Mouse (Mus musculus): ENCODE results near the gene Top1. TPM values are rescaled to one million over a fixed set of nuclear protein-coding genes. Genes with fewer than 3 reads are reported as not detected.

Top1 gene
- total RNA-seq, 2 experiments from 2014 or later = 84.6 to 88.4 TPM

DNA sequence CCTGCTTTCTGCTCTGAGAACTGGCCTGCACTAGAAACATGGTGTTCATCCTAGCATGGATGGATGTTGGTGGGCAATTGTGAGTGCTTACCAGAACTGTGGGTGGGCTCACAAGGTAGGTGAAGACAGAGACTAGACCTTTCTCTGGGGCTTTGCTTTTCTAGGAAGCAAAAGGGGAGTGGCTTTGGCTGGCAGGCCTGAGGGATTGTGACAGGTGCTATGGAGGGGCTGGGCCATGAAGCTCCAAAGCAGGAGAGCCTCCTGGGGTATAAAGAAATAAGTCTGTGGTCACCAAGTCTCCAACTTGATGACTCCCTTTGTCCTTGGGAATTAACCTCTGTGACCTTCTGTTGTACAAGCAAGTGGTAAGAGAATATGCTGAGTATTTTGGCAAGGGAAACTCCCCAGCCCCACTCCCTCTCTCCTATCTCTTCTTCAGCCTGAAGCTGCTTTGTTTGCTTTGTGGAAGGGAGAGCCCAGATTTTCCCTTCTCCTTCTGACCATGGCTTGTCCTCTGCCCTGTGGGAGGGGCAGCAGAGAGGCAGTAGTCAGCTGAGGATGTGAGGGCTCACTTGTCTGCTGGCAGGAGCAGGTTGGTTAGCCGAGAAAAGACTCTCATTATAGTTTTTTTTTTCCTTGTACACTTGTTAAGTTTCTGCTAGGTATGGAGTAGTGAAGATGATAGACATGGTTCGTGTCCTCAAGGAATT lies 94.1 kb downstream of the Top1 start:
- DNase-seq (ENCODE audit: low spot score in 2 of 2) = no peak

DNA sequence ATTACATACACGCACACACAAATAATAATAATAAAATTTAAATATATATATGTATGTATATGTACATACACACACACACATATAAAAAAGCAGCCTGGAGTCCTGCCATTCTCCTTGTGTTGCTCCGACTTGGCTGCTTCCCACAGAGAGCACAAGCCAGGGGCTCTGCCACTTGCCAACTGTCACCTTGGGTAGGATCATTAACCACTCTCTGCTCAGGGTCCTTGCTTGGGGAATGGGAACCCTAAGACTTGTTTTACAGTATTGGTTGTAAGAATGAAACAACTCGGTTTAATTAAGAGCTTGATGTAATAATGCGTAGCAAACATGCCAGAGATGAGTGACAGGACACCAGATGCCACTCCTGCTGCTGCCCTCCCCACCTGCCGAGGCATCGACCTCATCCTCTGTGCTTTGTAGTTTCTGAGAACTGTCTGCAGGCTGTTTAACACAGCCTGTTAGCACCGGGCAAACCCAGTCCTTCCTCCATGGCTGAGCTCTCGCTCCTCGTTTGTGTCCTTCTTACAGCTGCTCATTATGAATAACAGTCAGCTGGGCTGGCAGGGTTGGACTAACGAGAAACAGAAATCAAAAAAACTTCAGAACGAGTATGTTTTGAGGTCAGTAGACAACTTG lies 95.0 kb downstream of the Top1 start:
- DNase-seq (ENCODE audit: low spot score in 2 of 2) = peak in 1 of 2 experiments; percentile 37

DNA sequence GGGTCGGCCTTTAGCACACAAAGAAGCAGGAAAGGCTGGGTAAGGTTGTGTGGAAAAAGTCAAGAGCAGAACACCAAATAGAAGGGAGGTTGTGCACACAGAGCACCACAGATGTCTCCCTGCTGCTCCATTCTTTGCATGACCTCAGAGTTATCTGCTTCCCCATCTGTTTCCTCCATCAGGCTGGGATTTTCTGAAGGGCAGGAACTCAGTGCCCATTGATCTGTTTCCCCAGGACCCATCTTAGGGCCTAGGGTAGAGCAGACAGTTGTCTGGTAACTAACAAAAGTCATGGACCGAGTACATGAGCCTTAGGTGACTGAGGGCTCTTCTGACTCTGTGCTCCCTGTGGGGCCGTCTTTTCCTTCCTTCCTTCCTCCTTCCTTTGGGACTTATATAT lies 95.9 kb downstream of the Top1 start:
- no peak for DNase-seq (ENCODE audit: low spot score in 2 of 2)

DNA sequence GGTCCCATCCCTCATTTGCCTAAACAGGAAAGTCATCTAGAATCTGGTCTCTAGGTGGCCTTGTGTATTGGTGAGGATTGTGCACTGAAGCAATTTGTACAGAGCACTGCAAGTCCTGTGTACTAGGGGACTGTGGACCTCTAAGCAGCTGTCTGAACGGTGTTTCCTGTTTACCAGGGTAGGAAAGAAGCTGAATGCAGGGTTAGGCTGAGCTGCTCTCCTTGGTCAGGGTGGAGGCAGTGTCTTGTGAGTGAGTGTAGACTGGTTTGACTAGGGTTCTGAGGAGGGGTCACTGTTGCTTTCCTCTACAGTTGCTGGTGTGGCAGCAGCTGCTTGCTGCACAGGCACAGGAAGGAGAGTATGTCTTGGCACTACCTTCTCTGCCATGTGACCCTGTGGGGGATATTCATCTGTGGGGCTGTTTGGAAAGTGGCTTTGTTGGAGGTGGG lies 96.5 kb downstream of the Top1 start:
- DNase-seq (ENCODE audit: low spot score in 2 of 2) = no peak

DNA sequence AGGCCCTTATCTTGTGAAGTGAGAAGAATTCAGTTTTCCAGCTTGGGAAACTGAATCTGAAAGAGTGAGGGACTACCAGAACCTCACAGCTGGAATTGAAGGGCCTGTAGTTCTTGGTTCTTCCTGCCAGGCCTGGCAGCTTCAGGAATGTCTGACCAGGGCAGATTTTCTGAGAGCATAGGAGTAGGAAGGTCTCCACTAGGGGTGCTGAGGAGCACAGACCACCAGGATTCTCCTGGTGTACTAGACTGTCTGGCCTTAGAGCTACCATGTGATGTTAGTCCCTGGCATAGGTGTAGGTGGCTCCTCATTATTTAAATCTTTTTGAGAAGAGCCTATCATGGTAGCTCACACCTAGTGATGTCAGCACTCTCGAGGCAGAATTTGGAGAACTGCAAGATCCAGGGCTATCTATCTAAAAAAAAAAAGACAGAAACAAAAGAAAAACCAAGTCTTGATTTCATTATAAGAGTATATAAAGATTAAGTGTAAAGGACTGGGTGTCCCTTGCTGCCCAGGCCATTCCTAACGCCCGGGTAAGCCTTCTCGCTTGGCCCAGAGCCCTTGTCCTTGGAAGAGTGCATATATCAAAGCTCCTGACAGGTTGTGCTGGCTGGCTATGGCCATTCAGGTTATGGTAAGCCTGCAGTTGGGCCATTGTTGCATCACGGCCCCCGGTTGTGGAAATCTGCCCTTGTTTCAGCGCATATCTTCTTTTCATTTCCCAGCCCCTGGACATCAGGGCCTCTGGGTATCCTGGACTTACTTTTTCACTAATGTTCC lies 98.5 kb downstream of the Top1 start:
- peak; percentile 66 to 75 for DNase-seq (ENCODE audit: low spot score in 2 of 2)

DNA sequence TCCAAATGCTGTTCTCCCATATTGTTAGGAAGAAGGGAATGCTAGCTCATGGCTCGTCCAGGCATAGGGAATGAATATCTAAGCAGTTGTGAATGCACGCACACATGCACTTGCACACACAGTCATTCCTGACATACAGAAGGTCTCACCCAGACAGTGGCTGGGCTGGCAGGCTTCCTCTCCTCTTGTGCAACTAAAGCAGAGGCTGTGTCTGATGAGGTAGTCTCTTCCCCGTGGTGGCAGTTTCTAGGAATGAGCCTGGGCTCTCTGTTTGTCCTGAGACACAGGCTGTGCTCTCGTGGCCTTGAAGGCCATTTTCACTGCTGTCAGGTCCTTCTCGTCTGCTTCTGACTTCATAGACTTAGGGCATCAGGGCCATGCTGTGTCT lies 99.1 kb downstream of the Top1 start:
- no peak for DNase-seq (ENCODE audit: low spot score in 2 of 2)

DNA sequence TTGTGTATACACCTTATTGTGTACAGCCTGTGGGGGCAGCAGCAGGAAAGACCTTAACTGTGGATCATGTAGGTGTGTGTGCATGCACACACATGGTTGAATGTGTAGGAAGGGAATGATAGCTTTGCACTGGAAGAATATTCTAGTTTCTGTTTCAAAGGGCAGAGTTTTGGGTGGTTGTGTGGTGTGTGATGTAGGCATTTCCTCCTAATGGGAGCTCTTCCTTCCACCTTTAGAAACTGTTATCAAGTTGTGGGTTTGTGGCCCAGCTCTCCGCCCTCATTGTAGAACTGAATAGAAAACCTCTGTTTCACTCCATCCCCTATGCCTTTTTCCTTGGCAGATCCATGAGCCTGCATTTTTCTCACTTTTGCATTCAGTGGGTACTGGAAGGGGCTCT lies 99.8 kb downstream of the Top1 start:
- no peak for DNase-seq (ENCODE audit: low spot score in 2 of 2)

DNA sequence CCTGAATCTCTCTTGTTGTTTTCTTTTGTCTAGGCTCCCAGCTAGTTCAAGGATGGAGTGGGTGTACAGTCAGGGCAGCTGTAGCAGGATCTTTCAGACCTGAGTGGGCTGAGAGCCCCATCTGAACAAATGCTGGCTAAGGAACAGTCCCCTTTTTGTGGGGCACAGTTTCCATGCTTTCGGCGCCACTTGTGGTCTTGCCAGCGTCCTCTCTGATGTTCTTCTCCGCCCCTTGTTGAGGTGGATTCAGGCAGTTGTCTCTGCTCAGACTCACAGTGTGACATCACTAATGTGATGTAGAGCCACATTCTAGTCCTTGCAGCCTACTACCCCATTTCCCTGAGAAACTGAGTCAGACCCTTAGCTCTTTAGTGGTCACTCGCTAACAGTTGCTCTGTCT lies 100.9 kb downstream of the Top1 start:
- no peak for DNase-seq (ENCODE audit: low spot score in 2 of 2)

DNA sequence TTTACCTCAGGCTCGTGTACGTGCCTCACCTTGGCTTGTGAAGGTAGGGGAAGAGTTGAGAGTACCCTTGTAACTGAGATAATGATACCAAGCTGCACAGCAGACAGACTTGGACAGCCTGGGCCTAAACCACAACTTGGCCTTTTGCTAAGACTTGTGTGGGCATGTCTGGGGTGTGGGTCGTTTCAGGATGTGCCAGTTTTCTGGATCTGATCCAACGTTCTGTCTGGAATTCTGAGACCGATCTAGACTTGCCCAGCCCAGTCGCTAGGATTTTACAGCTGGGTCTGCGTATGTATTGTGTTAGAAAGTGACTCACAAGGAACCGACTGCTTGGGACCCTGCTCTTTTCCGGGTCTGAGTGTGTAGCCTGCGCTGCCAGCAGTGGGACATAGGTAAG lies 101.4 kb downstream of the Top1 start:
- DNase-seq (ENCODE audit: low spot score in 2 of 2) = no peak

DNA sequence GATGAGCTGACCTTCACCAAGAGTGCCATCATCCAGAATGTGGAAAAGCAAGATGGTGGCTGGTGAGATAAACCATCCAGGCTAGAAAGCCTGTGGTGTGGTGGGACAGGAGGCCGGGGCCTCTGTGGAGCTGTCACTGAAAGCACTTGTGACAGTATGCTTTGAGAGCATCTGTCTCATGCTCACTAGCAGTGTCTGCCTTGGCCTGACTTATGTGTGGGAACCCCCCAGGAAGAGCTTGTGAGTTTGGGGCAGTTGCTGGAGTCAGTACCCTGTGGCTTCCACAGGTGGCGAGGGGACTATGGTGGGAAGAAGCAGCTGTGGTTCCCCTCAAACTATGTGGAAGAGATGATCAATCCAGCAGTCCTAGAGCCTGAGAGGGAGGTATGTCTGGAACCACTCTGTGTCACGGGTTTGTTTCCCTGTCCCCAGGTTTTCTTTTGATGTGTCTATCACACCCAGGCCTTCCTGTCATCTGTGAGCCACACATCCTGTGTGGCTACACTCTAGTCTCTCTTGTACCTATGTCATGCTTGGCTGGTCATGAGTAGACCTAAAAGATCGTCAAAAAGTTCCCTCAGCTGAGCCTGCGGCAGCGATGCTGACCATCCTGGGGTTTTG lies 111.0 kb downstream of the Top1 start:
- no peak for DNase-seq (ENCODE audit: low spot score in 2 of 2)

DNA sequence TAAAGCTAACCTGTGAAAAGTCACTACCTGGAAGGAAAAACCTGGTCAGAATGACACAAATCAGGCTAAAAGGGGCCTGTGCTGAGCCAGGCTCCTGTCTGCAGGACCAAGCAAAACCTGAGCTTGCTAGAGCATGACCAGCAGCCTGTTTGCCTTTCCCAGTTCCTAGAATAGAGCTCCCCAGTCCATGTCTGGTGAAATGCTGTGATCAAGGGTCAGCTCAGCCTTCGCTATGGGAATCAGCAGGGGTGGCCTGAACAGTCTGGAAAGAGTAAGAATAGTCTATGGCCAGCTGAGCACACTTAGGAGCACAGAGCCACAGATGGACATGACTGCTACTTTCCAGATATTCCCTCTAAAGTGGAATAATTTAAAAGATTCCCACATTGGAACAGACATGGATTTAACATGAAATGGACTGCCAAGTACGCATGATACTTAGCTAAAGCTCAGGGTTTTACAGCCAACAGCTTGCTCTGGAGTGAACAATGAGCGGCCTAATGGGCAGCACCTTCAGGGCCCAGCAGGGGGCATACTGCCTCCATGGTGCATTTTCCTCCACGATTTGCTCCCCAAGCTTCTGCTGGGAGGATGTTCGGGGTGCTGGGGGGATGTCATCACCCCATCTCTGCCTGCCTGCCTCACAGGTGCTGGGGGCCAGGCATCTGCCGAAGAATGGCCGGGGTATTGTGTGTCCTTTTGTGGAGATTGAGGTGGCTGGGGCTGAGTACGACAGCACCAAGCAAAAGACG lies 114.9 kb downstream of the Top1 start:
- peak; percentile 73 for DNase-seq (ENCODE audit: low spot score in 2 of 2)

DNA sequence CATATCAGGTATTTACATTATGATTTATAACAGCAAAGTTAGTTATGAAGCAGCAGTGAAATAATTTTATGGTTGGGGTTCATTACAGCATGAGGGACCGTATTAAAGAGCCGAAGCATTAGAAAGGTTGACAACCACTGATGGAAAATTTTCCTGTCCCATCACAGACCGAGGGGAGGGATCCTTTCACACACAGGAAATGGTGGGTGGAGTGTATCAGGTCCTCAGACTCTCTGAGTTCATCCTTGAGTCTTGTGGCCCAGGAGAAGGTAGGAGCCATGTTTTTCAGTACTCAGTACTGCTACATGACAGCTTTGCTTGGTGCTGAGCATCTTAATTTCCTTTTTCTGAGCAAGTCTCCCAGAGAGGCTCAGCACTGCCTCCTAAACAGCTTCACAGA lies 118.1 kb downstream of the Top1 start:
- no peak for DNase-seq (ENCODE audit: low spot score in 2 of 2)

DNA sequence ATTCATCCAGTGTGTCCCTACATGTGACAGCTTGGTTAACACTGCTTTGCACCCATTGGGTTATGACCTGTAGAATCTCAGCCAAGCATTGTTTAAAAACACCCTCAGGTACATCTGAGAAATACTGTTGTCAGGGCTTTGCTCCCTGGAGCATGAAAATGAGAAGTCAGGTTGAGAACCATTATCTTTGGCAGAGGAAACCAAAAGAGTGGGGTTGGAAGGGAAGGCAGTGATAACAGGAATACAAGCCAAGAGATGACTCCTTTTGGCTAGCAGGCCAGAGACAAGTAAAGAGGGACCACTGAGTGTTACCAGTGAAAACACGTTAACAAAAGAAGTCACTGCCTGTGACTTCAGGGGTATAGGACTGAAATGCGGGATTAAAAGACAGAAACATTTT lies 118.7 kb downstream of the Top1 start:
- no peak for DNase-seq (ENCODE audit: low spot score in 2 of 2)

DNA sequence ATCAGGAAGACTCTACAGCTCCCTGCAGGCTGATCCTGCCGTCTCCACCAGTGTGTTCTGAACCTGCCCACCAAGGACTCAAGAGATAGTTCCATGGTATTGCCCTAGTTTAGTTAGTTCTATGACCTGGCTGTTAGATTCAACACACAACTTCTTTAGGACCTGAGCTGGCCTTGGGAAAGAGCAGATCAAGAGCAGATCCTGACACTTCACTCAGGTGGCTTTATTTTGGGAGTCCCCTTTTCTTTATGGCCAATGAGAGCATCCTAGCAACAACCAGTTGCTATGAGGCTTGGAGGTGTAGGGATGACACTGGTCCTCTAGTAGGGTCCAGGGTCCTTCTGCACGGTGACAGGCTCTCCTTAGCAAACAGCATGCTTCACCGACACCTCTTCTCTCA lies 119.4 kb downstream of the Top1 start:
- no peak for DNase-seq (ENCODE audit: low spot score in 2 of 2)

DNA sequence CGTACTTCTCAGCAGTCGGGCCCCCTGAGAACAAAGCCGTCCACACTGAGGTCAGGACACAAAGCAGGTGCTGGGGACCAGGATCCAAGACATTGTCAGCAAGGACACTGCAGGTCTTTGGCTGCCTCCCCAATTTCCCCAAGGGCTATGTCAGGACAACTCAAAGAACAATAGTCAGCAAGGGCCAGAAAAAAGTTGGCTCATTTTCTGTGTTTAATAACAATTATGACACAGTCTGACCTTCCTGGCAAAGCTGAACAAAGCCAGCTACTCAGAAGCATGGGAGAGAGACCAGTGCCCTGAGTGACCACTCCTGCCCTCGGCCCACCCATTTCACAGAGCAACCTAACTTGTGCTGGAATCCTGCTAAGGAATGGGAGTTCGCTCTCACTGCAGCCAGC lies 120.7 kb downstream of the Top1 start:
- DNase-seq (ENCODE audit: low spot score in 2 of 2) = no peak

DNA sequence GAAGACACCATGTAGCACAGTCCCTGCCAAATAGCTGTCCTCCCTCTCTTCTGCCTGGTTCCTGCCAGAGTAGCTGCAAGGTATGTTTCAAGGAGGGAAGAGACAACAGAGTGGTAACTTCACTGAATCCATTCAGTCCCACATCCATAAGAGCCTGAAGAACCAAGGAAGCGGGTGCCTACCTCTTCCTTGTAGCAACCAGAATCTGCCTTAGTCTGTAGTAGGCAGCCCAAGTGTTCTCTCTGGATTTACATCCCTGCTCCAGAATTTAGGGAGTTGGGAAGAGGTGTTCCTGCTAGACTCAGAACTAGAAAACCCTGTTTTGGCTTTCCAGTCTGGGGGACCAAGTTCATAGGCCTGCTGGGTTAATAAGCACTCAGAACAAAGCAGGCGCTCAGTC lies 121.5 kb downstream of the Top1 start:
- no peak for DNase-seq (ENCODE audit: low spot score in 2 of 2)

DNA sequence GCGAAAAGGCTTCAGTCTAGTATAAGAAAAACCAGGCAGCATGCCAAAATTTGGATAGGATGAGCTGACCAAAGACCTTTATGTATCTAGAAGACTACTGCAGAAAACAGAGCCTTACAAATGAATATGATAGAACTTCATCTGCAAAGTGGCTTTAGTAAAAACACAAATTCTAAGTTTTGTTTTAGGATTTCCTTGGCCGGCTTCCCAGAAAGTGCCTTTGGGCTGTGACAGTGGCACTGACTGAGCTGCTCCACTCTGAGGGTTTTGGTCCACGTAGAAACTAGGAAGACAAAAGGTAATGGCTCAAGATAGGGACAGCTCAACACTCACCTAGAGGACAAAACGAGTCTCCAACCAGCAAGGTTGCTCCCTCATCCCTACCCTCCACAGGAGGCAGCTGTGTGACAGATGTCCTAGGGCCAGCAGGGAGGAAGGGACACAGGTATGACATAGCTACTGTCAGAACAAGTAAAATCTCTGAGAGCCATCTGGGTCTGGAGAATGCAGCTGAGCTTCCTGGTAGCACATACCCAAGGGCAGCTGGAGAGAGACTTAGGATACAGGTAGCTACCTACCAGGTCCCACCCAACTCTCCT lies 122.5 kb downstream of the Top1 start:
- no peak for DNase-seq (ENCODE audit: low spot score in 2 of 2)

DNA sequence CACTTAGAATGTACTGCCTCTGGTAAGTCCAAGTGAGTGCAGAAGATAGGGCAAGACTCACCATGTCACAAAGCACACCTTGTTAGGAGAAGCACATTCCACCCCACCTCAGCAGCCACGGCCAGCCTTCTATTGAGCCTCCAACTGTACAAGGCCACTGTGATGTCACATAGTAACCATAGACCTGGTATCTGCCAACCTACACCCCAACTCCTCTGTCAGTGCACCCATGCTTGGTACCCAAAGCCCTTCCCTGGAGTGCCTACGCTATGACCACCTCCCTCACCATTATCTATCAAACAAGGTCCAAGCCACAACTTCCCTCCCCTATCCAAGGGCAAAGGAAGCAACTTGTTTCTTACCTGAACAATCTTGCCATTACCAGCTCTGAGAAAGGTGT lies 123.3 kb downstream of the Top1 start:
- no peak for DNase-seq (ENCODE audit: low spot score in 2 of 2)

DNA sequence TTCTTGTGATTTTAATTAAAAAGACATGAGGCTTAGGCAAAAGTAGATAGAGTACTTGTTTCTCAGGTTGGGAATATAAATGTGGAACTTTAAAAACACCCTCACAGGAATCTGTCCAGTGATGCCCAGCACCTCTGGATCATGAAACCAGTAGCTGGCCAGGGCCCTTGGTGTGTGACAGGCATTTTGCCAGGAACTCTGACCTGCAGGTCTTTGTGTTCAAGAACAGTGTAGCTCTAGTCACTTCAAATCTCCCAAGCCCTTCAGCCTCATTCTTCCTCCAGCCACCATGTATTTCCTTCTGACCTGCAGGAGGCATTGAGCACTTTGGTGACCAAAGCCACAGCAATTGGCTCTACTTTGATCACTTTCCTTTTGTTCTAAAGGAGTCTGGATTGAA lies 124.7 kb downstream of the Top1 start:
- DNase-seq (ENCODE audit: low spot score in 2 of 2) = no peak

DNA sequence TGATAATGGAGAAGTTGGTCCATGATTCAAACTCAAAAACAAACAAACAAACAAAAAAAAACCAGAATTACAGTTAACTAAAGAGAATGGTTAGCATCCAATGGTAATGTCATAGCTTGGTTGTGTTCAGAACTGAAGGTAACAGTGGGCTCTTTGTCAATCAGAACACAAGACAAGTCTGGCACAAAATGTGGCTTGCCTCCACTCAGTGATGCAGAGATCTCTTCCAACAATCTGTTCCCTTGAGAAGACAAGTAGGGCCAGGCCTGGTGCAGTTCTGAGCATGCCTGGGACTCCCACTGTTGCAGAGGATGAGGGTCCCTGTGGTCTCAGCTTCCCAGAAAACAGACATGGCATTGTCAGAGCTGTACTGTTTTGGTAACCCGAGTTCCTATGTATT lies 125.2 kb downstream of the Top1 start:
- no peak for DNase-seq (ENCODE audit: low spot score in 2 of 2)
